Mouse (Mus musculus) spleen, embryonic (tissue): Measurements from ENCODE around the gene Ucp2.
"Not testable (repeated sequence)": the region's sequence is repeated elsewhere in the genome, so short reads cannot be mapped to it uniquely, and the experiment has no call there.

Source experiments
- CTCF ChIA-PET: fragments of 350-600 bp; sonication (Branson Sonifier 250); formaldehyde crosslinking; loops from one replicate; lab custom pipeline; 2022; lab: Charles Lee

The Ucp2 gene

DNA sequence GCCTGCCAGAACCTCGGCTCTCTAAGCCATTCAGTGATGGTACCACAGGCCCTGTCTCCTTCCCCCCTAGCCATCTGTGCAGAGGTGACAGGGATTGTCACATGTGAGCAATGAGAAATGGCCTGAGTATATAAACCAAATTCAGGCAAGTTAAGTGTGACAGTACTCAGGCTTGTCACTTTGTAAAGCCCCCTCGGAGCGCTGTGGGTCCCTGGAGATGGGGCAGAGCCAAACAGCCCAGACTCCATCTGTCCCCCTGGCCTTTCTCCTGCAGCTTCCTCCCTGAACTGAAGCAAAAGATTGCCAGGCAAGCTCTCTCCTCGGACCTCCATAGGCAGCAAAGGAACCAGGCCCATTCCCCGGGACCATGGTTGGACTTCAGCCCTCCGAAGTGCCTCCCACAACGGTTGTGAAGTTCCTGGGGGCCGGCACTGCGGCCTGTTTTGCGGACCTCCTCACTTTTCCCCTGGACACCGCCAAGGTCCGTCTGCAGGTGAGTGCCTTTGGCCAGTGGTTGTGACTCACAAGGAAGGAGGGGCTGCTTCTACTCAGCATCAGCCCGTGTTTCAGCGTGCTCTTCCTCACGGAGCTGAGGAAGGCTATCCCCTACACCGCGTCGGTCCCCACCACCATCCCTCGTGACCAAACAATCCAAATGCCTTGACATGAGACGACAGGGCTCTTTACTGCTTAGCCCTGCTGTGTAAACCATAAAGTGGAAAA lies 13.9 kb upstream of the Ucp2 start:
- CTCF ChIA-PET = no interaction called here

DNA sequence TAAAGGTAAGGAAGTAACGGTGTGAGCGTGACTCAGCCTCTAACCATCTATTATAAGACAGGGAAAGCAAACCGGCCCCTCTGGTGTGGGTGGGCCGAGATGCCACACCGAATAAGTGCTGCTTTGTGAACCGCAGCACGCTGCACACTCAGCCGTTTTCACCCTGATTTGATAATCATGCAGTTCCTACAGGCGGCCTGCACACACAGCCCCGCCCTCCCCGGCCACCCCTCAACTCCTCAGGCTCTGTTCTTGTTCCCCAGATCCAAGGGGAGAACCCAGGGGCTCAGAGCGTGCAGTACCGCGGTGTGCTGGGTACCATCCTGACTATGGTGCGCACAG lies 13.3 kb upstream of the Ucp2 start:
- CTCF ChIA-PET = no interaction called here

DNA sequence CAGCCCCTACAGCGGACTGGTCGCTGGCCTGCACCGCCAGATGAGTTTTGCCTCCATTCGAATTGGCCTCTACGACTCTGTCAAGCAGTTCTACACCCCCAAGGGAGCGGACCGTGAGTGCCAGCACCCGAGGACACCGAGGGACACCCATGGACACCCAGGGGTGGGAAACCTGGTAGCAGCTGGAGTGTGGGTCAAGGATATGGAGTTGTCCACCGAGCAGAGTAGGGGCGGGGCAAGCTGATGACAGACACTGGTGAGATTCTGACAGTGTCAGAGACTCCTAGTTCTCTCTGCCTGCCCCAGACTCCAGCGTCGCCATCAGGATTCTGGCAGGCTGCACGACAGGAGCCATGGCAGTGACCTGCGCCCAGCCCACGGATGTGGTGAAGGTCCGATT lies 13.0 kb upstream of the Ucp2 start:
- CTCF ChIA-PET = no interaction called here

DNA sequence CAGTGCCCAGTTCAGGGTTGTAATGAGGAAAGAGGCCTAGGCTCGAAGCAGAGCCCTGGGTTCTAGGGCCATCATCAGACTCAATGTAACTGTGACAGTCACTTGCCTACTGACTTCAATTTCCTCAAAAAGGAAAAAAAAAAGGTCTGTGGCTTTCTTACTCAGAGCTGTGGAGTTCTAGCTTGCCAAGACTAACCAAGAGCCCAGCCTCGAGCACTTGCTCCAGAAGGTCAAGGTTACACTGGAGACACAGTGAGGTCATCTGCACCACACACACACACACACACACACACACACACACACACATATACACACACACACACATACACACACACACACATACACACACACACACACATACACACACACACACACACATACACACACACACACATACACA lies 11.1 kb upstream of the Ucp2 start:
- CTCF ChIA-PET = not testable (repeated sequence)

DNA sequence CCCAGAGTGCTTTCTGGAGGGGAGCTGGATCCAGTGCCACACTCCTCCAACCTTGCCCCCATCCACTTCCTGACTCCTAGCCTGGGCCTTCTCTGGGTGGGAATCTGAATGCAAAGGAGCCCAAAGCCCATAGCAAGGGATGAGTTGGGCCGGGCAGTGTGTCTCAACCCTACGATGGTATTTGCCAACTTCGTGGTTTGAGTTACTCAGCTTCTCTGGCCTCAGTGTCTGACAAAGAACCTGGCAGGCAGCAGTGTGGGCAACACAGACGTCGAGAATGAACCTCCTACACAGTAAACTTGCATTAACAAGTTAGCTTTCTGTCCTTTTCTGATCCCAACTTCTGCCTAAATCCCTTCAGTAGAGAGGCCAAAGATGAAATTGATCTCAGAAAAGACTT lies 8.6 kb upstream of the Ucp2 start:
- CTCF ChIA-PET = interaction anchor here (0.6 to 0.7 kb wide), 2 partner anchors 973 to 1736 kb away, joined by 5 to 15 read pairs; no protein-coding TSS in a partner anchor

DNA sequence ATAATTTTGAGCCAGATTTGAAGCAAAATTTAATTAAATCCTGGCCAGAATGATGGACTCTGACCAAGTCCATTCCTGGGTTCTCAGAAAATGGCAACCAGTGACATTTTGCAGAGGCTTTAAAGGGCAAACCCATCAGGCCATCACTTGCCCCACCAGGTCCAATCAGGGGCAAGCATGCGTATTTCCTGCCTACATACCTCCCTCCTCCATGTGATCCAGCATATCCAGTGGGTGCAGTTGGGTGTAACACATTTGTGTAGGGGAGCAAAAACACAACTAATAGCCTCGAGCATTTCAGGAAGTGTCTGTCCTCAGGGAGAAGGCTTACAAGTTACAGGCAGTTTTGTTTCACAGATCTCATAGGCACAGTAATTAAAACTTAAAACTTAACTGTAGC lies 5.8 kb upstream of the Ucp2 start:
- CTCF ChIA-PET = no interaction called here

DNA sequence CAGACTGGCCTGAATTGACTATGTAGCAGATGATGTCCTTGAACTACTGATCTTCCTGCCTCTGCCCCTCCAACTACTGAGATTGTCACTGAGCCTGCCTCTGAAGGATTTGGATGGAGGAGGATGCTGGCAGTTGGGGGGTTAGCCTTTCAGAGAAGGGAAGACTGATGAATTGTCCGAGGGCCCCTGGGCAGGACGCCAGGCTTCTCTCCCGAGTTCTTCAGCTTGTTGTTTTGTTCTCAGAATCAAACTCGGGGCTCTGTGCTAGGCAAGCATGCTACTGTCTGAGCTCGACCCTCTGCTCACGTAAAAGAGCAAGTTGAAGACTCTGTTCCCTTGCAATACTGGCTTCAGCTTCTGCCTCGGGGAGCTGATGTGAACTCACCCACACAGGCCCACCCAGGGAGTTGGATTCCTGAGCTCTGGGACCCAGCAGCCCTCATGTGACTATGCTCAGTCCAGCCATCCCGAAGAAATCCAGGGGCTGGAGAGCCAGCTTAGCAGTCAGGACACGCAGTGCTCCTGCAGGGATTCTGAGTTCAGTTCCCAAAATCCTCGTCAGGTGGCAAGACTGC lies 4.6 kb upstream of the Ucp2 start:
- CTCF ChIA-PET = no interaction called here

DNA sequence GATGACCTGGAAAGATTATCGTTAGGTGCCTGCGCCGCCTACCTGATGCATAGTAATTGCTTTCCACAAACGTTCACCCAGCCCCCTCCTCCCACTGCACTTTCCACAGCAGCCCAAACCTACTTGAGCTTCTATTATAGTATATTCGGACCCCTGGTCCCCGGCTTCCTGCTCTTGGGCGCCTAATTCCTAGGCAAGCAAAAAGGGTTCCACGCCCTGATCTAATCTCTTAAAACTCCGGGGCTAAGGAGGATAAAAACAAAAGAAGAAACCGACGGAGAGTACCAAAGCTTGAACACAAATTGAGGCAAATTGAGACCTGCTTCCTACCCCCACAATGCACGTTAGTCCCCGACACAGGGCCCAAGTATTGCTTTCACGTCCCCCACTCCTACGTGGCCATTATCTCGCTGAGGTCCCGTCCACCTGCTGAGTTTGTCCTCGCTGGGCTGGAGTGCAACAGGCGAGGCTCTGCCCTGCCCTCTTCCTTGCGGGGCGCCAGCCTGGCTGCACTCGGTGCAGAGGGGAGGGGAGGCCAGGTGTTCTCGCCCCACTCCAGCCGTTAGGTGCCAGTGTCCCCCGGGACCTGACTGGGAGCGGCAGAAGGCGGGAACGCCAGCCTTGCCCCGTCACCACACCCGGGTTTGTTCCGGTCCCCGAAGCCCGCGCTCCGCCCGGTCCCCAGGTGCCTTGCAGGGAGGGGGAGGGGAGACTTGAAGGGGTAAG lies 583 bp upstream of the Ucp2 start:
- CTCF ChIA-PET = no interaction called here

DNA sequence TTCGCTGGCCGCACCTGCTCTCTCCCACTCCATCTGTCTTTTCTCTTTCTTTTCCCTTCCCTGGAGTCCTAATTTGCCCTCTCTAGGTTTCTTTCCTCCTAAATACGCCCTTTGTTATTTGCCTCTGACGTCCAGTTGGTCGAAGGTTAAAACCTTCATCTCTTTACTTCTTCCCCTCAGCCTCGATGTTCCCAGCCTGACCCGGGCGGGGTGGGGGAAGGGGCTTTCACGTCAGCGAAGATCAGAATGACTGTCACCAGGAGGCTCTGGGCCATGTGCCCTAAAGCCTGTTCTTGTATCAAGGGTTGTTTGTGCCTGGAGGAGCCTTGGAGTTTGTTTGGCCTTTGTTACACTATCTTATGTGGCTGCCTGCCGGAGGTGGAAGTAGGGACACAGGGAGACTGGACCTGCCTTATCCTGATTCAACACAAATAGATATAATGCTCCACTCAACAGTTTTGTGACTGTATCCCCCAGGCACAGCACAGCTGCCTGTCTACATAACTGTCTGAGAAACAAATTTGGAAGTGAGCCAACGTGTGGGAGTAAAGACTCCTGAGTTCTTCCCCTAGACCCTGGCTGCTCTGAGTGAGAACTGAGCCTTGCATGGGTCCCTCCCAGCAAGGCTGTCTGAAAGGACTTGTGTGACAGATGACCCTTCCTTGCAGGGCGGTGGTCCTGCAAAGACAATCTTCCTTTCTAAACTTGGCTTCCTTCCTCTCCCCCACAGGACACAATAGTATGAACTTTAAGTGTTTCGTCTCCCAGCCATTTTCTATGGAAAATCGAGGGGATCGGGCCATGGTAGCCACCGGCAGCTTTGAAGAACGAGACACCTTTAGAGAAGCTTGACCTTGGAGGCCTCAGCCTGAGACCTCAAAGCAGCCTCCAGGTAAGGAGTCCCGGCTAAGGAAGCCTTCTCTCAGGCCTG lies 612 bp downstream of the Ucp2 start:
- CTCF ChIA-PET = interaction anchor here (0.6 kb wide), 1 partner anchor 300 kb away, joined by 5 read pairs; no protein-coding TSS in a partner anchor

DNA sequence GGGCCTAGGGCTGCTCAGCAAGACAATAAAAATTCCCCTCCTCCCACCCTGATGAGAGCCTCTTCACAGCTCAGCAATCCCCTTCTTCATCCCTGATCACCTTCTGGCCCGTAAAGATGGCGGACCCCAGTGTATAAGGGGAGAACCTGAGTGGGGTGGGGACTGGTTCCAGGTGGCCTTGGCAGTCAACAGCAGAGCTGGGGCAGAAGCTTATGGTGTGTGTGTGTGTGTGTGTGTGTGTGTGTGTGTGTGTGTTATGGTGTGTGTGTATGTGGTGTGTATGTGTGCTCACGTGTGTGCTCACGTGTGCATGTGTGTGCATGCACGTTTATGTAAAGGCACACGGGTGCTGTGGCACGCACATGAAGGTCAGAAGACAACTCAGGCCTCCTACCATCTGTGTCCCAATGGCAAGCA lies 1.3 kb downstream of the Ucp2 start:
- CTCF ChIA-PET = interaction anchor here (0.6 kb wide), 1 partner anchor 89 kb away, joined by 3 read pairs; no protein-coding TSS in a partner anchor

DNA sequence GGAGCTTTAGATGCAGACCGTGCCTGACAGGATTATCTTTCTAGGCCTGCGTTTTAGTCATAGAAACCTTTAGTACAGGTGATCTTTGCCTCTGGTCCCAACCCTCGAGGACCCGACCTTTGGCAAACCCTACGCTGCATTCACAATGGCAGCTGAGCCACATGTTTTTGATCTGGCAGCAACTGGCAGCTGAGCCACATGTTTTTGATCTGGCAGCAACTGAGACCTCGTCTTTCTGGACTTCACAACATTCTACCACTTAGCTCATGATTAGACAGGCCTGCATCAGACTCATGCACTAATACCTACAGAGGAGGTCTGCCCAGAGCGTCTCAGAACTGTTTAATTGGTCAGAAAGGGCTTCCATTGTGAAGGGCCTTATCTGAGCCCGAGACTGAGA lies 1.9 kb downstream of the Ucp2 start:
- CTCF ChIA-PET = interaction anchor here (0.6 kb wide), 1 partner anchor 88 kb away, joined by 3 read pairs; no protein-coding TSS in a partner anchor

DNA sequence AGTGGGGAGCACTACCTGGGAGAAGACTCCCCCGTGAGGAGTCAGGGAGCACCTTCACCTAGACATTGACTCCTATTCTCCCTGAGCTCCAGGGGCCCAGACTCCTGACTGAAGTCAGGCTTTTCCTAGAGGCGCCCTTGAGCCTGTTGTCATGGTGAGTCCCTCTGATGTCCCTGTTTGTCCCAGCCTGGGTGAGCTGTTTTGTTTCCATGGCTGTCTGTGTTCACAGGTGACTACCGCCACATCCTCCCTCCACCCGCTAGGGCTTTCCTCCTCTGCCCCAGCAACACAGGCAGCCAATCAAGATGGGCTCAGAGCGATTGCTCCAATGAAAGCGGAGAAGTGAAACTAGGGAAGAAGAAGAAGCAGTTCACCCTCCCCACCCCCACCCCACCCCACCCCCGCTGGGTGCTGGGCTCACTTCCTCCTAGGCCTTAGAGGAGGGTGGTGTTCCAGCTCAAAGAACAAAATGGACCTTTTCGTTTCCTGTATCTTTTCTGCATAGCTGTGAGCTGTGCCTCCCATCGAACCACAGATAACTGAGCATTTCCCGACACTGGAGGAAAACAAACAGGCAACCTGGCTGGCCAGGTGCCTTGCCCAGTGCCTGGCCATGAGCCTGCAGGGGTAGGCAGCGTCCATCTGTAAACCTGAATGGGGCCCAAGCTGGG lies 2.6 kb downstream of the Ucp2 start:
- CTCF ChIA-PET = no interaction called here

DNA sequence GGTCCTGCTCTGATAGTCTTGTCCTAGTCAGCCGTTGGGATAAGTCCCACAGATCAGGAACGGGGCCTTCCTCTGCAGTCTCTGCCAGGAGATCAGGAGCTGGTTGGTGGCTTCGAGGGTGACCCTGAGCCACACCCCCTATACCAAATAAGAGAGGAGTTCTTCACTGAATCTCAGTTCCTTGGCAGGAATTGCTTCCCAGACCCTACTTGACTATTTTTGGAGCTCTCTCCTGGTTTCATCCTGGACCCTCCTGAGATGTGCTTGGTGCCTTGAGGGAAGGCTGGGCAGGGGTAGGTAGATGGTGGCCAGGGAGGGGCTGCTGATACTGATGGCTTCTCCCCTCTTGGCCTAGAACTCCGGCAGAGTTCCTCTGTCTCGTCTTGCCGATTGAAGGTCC lies 3.2 kb downstream of the Ucp2 start:
- CTCF ChIA-PET = no interaction called here

DNA sequence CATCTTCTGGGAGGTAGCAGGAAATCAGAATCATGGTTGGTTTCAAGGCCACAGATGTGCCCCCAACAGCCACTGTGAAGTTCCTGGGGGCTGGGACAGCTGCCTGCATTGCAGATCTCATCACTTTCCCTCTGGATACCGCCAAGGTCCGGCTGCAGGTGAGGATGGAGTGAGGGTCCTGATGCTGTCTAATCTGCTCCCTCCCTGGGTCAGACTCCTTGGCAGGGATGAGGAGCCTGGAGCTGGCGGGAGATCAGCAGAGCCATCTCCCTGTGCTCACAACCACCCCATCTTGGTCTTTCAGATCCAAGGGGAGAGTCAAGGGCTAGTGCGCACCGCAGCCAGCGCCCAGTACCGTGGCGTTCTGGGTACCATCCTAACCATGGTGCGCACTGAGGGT lies 3.7 kb downstream of the Ucp2 start:
- CTCF ChIA-PET = no interaction called here

DNA sequence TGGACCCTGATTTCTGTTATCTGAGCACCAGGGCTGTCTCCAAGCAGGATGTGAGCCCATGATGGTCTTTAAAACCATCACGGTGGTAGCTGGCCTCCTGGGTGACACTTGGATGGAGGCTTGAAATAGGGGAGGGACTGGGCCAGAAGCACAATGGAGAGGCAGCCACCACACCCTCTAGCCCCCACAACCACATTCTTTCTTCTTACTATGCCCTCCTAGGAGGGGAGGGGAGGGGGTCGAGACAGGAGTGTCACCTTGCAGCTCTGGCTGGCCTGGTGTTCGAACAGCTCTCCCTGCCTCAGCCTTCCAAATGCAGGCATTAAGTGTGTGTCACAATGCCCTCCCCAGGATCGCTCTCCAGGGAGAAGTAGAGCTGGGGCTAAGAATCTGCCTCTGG lies 4.3 kb downstream of the Ucp2 start:
- CTCF ChIA-PET = interaction anchor here (0.5 kb wide), 1 partner anchor 30 kb away, joined by 3 read pairs; no protein-coding TSS in a partner anchor

DNA sequence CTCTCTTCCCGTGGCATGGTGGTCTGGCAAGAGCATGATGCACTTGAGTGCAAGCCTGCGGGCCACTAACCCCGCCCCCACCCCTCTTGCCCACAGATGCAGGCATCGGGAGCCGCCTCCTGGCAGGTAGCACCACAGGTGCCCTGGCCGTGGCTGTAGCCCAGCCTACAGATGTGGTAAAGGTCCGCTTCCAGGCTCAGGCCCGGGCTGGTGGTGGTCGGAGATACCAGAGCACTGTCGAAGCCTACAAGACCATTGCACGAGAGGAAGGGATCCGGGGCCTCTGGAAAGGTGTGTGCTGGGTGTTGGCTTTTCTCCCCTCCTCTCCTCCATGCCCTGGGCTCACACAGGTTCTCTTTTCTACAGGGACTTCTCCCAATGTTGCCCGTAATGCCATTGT lies 4.8 kb downstream of the Ucp2 start:
- CTCF ChIA-PET = interaction anchor here (0.5 kb wide), 1 partner anchor 30 kb away, joined by 3 read pairs; no protein-coding TSS in a partner anchor

DNA sequence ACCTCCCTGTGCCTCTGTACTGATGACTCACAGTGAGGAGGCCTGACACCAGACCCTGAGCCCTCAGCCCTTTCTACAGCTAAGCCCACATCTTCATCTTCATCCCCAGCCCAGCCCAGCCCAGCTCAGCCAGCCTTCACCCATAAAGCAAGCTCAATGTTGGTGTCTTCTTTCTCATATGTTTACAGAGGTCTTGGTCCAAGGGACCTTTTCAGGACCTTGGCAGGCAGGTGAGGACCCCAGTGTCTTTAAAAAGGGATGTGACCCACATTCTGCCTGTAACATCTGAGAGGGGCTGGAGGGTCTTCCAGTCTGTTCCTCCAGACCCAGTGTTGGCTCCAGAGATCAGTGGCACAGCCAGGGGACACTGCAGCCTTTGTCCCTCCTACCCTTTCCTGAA lies 6.3 kb downstream of the Ucp2 start:
- CTCF ChIA-PET = no interaction called here

DNA sequence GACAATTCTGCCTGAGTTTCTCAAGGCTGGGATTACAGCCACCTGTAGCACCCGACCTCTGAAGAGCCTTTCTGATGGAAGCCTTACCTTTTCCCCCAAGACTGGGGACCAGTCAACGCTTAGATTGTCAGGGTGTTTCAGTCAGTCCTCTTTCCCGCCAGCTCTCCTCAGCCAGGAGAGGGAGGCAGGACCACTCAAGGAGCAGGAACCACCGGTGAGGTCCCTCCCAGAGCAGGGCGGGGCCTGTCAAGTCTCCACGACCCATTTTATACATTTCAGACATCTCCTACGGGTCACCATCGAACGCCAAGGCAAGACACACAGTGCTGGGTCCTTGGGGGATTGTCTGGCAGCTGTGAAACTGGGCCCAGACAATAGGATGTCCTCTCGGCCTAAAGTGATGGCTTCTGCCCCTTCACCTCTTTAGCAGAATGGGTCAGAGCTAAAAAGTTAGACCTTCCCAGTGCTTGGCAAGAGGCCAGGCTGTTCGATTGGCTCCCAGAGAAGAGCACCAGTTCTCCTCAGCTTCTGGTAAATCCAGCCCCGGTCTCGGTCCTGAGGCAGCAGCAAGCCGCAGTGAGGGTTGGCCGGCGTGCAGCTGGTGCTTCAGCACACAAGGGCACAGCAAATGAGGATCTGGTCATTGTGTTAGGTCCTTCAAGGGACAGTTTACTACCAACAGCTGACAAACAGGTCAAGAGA lies 7.3 kb downstream of the Ucp2 start:
- CTCF ChIA-PET = interaction anchor here (0.6 kb wide), 1 partner anchor 9 kb away, joined by 3 read pairs; no protein-coding TSS in a partner anchor

DNA sequence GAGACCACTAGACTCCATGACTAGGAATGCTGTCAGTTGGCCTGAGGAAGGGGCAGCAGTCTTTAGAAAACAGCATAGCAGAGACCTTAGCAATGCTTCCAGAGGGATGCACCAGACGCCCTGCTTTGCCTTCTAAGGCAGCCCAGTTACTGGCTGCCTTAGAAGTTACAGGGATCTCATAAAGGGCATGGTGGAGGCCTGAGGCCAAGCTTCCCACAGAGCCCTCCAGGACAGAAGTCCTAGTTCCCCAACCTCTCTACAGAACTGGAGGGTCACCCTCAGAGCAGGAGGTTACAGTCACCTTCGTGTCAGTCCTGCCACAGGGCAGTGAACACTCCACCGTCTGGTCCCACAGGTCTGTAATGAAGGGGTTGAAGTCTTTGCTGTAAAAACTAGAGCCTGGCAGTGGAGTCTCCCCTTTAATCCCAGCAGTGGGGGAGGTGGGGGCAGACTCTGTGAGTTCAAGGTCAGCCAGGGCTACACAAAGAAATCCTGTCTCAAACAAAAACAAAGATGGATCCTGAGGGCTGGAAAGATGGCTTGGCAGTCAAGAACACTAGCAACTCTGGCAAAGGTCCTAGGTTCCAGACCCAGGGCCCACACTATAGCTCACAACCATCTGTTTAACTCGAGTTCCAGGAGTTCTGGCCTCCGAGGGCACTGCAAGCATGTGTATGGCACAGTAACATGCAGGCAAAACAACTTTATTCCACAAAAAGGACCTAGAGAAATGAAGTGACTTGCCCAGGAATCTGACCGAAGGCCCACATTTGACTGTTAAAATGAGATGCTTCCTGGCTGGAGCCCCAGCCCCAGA lies 8.1 kb downstream of the Ucp2 start:
- CTCF ChIA-PET = no interaction called here
